Mouse (Mus musculus) gastrocnemius, adult 18-20 months (tissue): ENCODE results near the gene Fam71e2. TPM values are rescaled to one million over a fixed set of nuclear protein-coding genes. Genes with fewer than 3 reads are reported as not detected.

Source experiments
- DNase-seq: peaks from one replicate; pipeline ENCODE4 v3.0.0; 2021; ENCODE audit warnings: low spot score
- total RNA-seq, 2 experiments: library from RNA; stranded (reverse); gene quantifications; 2 replicates each; pipeline ENCODE4 v1.2.3; 2021

The Fam71e2 gene
- total RNA-seq, 2 experiments from 2014 or later: not detected

DNA sequence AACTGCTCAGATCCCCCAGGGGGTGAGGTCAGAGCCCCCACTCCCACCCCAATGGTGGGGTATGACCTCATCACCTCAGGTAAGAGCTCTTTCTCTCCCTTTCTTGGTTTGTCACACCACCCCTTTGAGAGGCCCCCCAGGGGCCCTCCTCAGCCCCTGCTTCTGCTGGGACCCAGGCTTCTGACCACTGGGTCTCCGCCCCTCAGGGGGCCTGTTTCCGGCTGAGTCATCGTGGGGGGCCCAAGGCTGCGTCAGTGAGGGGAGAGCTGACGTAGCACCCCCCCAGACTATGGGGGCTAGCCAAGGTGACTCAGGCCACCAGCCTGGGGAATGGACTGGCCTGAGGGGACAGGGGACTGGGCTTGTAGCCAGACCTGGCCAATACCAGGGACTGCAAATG is 8.8 kb upstream of the Fam71e2 start:
- no peak for DNase-seq

DNA sequence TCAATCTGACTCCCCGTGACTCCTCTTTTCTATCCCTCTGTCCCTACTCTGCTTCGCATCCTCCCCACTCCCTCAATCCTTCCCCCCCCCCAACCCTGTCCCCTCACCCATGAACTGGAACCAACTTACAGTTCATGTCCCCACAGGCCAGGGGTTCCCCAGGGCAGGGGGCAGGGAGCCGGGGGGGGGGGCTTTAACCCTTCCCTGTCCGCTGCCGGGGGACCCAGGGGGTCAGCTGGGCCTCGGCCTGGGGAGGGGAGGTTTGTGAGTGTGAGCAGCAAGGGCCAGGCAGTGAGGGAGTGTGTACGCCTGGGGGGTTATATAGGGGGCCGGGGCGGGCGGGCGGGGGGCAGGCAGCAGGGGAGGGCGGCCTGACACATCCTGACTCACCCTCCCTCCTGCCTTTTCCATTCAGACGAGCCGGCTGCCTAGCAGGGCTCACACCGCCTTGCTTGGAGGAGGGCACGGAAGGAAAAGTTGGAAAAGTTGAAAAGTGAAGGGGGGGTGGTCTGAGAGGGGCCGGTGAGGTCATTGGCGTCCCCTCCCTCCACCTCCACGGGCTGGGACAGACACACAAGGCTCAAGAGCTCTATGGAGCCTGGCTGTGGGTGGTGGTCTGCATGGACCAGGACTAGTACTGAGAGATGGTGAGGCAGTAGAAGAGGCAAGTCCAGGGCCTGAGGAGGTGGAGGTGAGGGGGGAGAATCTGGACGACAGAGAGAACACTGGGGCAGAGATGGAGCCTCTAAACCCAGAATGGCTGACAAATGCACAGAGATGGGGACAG is 6.9 kb upstream of the Fam71e2 start:
- DNase-seq: no peak

DNA sequence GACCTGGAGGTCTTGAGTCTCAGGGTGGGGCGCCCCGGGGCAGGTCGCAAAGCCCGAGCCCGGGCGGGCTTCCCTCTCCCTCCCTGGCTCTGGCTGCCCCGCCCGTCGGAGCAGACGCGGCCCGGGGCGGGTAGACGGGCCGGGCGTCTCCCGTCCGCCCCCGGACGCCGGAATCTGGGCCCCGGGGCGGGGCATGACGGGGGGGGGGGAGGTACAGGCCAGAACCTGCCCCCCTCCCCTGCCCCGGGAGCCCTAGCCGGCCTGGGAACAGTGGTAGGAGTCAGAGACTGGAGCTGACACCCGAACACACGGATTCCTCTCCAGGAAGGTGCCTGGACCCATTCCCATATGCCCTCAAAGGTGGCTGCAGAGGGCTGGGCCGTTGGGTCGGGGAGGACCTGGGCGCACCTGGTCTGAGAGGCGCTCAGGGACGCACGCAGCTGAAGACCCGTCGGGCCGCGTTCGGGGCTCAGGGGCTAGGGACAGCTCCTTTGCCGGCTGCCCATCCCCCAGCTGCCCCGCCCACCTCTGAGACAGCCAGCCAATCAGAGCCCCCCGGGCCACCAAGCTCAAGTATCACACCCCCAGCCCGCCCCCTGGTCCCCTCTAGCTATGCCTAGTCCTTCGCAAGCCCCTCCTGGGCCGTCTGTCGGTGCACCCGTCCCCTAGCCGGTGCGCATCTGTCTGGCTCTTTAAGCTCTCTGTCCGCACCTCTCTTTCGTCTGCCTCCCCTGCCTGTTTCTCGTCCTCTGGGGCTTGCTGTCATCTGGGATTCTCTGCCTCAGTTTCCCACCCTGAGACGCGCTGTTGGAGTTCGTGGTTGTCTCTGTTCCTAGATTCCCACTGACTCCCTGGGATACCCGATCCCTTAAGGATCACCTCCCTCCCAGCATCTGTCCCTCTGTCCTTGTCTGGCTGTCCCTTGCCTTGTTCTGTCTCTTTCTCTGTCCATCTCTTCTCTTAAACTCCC is 6.0 kb upstream of the Fam71e2 start:
- peak; percentile 30 for DNase-seq

DNA sequence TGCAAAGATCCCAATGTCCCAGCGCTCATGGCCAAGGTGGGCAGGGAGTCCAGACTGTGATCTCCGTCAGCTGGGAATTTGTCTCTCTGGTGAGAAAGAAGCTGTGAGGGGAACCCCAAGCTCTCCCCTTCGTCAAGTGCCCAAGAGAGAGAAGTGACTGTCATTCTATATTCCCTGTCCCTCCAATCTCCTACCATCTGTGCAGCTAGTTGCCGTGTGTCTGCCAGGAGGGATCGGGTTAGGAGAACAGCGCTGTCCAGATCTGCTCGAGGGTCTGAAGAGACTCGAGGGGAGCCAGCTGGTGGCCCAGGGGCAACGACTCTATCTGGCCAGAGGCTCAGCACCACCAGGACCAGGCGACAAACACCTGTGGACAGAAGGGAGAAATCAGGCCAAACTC is 5.0 kb upstream of the Fam71e2 start:
- no peak for DNase-seq

DNA sequence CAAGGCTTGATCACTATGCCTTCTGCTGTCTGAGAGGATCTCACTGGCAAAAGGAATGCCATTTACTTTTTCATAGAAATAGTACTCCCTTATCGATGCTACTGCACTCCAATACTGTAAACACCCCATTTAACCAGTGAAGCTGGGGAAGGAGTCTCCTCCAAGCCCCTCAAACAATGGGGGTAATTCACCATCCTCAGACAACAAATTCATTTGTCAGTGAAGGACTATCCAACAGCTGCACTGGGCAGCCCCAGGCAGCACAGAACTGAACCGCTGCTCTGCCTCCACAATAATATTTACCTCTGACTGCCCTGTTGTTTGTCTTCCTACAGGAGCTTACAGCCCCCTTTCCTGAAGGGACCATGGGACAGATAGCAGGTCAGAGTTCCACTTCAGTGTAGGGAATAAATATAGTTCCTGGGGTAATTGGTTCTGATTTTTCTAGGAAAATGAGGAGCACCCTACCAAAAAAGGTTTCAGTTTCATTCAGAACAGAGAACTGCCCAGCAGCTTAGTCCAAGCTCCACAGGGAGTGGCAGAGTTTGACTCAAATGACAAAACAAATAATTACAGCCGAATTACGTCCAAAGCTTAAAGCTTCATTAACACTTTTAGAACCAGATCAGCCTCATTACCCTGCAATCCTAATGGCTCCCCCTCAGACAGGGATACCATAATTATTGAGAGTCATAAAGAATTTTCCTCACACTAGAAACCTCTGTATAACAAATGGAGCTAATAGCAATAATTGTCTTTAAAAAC is 6.0 kb downstream of the Fam71e2 start:
- no peak for DNase-seq

DNA sequence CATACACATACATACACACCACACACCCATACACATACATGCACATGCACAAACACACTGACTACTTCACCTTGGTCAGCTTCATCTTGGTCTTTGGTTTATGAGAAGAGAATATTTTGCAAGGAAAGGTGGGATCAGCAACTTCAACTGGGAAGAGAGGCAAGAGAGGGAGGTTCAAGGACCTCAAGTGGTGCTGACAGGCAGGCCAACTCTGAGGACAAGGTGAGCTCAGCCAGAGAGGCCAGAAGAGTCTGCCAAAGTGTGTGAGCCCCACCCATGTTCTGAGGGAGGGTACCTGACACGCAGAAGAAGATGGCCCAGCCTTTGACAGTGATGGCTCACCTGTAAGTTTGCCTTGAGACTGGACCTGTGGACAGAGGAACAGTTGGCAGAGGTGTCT is 11.4 kb downstream of the Fam71e2 start:
- no peak for DNase-seq

DNA sequence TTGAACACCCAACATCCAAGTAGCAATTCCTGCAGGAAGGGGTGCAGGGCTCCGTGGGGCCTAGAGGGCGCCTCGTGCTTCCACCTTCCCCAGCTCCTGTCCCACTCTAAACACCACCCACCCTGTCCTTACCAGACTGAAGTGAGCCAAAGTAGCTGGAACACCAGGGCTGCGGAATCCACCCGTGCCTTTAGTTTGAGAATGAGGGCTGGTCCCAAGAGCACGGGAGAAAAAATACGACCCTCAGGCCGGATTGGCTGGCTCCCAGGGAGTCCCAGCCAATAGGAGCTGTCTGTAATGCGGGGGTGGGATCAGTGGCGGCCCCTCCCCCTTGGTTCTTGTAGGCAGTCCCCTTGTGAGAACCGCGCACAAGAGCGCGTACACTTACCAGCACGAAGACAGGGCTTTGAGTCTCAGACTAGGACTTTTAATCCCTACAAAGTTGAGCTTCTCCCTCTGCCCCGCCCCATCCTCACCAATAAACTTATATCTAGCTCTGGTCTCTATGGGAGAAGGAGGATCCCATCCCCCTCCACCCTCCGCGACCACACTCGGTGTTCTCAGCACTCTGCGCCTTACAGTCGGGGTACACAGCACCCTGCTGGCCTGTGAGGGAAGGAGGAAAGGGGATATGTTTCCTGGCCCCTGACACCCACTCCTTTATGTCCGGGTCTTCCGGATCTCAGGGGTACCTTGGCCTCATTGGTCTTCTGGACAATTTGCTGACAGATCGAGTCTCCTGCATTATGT is 18.1 kb downstream of the Fam71e2 start, which contains the start of gene Cox6b2:
Gene Cox6b2 (minus strand): TSS at position 274 of the 750 bp plus-strand sequence.
- DNase-seq: peak; percentile 46

DNA sequence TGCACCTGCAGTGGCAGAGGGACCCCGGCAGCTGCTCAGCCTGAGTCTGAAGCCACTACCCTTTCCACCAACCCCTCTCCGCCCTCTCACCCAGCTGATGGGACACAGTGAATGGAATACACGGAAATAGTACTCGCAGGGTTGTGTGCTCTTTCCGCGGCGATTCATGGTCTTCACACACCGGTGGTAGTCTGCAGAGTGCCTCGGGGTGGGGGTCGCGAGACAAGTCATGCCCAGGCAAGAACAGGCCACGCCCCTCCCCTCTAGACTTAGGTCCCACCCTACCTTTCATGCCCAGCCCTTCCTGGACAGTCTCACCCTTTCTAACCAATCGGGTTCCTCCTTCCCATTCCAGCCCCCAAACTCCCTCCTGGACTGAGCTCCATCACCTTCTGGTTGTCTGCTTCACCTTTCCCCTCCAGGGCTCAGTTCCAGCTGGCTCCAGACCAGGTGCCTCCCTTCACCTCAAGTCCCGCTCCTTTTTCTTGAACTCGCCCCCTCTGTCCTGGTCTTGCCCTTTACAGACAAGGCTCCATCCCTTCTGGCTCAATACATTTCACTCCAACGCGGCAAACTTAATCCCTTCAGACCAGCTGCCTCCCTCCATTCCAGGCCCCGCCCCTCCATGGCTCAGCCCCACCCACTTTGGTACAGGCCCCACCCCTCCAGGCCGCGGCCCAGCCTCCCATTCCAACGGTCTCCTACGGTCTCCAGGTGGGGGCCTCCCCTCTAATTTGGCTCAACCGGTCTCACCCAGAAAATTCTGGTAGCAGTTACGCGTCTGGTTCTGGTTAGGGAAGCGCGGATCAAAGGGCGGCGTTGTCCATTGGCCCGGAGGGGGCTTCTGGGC is 18.9 kb downstream of the Fam71e2 start:
- no peak for DNase-seq

DNA sequence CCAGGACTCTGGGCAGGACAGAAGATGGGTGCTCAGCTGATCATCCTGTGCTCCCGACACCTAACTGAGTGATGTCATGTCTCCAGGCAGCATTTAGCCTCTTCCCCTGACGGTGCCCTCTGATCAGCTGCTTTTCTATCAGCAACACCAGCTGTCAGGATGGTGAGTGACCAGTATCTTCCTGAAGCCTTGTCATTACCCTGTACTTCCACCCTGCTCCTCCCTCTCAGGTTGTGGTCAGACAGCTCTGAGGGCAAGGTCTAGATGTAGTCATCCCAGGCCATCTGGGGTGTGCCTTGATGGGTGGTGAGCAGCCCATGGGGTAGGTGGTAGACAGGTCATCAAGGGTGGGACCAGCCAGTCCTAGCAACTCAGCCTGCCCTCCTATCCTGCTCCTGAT is 21.9 kb downstream of the Fam71e2 start:
- DNase-seq: no peak

DNA sequence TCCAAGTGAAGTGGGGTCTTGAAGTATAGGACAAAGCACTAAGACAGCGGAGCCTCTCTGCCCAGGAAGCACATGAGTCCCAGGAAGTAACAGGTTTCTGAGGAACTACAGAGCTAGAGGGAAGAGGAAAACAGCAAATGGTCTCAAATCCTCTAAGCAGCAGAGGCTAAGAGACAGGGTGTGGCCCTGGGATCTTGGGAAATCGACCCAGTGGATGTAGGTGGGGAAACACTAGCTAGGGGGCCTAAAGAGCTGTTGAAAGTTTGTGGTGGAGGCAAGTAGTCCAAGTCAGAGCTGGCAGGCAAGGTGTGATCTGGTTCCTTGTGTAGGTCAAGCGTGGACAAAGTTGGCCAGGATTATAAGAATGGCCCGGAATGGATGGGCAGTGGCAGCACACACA is 22.8 kb downstream of the Fam71e2 start:
- no peak for DNase-seq

DNA sequence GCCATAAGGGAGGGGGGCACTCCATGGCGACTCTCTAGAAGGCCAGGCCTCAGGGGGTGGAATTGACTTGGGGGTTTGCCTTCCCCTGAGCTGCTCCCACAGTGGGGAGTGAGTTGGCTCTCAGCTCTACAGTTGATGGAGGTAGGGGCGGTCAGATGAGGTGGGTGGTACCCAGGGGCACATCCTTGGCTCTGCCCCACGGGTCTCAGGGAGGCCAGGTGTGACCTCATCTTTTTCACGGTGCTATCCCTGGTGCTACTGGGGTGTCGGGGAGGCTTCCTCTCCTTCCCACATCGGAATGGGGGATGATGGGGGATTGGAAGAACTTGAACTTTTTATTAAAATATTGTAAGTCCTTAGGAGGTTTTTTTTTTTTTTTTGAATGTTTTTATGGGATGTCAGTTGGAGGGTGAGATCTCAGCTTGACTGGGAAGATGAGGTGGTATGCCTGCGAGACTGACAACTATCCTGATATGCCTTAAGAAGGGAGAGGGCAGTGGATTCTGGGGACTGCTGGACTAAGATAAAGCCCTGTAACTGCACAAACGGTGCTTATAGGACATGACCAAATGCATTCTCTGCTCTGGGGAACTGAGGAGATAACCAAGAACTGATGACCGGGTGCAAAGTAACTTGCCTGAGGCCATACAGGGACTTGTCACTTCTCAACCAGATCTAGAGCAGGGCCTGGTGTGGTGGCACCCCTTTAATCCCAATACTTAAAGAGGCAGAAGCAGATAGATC is 23.8 kb downstream of the Fam71e2 start:
- no peak for DNase-seq

DNA sequence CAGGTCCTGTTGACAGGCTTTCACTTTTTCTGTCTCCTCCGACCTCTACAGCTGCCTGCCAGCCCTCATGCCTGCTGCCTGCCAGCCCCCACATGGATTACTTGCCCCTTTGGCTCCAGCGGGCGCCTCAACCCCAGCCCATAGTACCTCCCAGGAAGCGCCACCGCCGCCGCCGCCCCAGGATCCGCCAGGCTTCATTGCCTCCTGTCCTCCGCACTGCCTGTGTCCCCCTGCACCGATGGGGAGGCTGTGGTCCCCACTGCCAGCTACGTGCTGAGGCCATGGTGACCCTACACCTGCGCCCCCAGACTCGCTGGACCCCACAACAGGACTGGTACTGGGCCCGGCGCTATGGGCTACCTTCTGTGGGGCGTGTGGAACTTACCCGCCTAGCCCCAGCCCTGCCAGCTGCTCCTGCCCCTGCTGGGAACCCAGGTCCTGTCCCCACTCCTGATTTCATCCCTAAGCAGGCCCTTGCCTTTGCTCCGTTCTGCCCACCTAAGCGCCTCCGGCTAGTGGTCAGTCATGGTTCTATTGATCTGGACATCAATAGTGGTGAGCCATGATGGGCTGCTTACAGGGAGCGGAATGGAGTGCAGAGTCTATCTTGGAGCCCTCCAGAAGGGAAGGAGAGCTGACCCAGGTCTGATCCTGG is 24.6 kb downstream of the Fam71e2 start:
- DNase-seq: no peak

DNA sequence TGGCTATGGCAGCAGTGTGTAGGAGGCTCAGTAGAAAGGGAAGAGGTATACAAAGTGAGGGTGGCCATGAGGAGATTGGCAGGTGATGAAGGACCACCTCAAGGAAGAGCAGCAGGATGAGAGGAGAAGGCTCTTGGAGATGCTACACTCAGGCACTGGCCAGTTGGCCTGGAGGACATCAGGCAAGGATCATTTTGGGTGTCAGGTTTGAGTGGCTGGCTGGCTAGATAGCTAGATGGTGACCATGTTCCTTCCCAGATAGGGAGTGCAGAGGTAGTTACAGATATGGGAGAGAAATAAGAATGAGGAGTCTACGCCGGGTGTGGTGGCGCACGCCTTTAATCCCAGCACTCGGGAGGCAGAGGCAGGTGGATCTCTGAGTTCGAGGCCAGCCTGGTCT is 26.2 kb downstream of the Fam71e2 start:
- no peak for DNase-seq

DNA sequence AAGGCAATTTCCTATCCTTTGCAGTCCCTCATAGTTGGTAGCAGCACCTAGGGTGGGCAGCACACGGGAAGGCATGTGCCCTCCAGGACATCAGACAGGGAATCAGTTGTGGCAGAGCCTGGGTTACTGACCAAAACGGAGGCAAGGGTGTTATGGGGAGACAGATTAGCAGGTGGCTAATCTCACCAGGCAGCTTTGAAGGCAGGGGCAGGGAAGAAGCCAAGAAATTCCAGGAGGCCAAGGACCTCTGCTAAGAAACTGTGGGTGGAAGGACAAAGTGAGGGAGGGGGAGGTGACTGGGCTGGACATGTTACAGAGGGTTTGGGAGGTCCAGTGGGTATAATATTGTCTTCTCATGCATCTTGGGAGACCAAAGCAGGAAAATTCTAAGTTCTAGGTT is 27.7 kb downstream of the Fam71e2 start:
- no peak for DNase-seq

DNA sequence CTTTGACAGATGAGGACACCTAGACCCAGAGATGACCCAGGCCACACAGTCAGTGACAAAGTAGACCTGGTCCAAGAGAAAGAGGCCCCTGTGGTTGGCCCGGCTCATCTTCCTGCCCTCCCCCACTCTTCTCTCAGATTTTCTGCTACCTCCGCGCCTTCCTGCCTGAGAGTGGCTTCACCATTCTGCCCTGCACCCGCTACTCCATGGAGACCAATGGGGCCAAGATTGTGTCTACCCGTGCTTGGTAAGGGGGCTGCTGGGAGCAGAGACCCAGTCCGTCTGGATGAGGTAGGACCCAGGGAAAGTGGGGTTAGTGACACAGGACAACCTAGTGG is 28.7 kb downstream of the Fam71e2 start:
- no peak for DNase-seq

DNA sequence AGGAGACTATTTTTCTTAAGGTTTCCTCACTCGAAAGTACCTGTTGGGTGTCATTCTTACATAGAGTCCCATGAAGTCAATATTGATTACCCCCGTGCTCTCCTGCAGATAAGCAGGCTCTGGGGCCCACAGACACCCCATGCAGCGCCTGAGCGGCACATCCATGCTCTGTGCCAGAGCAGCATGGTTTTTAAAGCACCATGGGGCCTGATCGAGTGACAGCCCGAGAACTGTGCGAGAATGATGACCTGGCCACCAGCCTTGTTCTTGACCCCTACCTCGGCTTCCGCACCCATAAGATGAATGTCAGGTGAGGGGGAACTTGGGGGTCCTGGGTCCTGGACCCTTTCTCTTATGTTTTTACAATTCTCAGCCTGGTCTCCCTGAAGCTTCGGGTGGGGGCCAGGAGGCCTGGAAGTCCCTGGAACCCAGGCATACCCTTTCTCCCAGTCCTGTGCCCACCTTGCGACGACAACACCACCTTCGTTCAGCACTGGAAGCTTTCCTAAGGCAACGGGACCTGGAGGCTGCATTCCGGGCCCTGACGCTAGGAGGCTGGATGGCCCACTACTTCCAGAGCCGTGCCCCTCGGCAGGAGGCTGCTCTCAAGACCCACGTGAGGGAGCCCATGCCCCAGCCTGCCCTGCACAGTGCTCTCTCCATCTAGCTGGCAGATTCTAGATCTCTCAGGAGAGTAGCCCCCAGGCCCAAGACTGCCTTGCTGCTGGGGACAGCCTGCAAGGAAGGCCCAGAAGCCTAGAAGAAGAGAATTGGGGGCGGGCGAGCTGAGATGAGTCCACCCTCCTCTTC is 29.2 kb downstream of the Fam71e2 start:
- DNase-seq: no peak

DNA sequence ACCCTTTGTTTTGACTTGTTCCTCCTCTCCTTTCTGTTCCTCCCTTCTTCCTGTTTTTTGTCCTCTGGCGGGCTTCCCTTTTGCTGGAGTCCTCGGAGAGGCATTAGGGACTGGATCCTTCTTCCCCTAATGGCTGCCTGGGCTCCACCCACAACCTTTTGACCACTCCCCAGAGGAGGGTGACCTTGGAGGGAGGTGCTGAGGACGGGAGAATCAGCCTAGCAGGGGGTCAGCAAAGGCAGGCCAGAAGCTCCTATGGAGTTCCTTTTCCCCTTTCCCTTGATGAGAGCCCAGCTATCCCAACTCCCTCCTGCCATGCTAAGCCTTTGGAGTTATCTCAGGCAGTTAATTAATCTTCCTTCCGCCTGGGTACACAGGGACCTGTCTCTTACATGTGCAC is 30.0 kb downstream of the Fam71e2 start:
- peak; percentile 66 for DNase-seq

DNA sequence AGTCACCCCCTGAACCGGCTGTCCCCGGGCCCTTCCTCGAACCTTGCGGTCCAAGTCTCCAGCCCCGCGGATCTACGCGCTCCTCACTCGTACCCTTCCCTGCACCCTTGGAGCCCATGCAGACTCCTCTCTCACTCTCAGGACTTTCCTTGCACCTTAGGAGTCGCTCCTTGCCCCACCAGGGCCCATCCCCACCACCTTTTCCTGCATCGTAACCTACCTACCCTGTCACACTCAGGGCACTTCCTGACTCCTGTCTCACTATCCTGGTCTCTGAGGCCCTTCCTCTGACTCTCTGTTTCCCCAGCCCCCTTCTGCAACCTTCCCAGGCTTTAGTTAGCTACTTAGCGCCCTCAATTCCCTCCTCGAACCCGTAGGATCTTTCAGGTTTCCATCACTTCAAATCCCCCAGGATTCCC is 30.8 kb downstream of the Fam71e2 start:
- DNase-seq: no peak
